Mouse (Mus musculus) limb, embryonic 11.5 days (tissue): ENCODE measurements around the gene Arhgap21. TPM values are rescaled to one million over a fixed set of nuclear protein-coding genes. Genes with fewer than 3 reads are reported as not detected.

ENCODE experiments used
- ATAC-seq: fragments of 200-750 bp; cut with Nextera tagmentation; 2 replicates; pipeline ENCODE4 v1.8.0; 2017; ENCODE audit warnings: low read depth; ENCODE audit not compliant: insufficient number of reproducible peaks, low FRiP score, low TSS enrichment
- DNase-seq: peaks from one replicate; pipeline ENCODE4 v3.0.0-alpha.2; 2015; ENCODE audit warnings: low spot score
- H3K27ac ChIP-seq: fragments of 300-500 bp; sonication (generic); replicated peaks from 2 replicates; pipeline ENCODE4 v1.5.1; 2014; ENCODE audit warnings: low read depth, mild to moderate bottlenecking, low read length
- H3K27me3 ChIP-seq: fragments of 300-500 bp; sonication (generic); 2 replicates; pipeline ENCODE4 v1.6.1; 2014; ENCODE audit warnings: mild to moderate bottlenecking, low read length, mixed read lengths; ENCODE audit not compliant: control insufficient read depth, insufficient read depth
- H3K36me3 ChIP-seq: fragments of 300-500 bp; sonication (generic); 2 replicates; pipeline ENCODE4 v1.6.1; 2014; ENCODE audit warnings: mild to moderate bottlenecking, low read length, moderate library complexity, mixed read lengths; ENCODE audit not compliant: control insufficient read depth, insufficient read depth
- H3K4me1 ChIP-seq: fragments of 300-500 bp; sonication (generic); 2 replicates; pipeline ENCODE4 v1.6.1; 2014; ENCODE audit warnings: low read length, mixed read lengths; ENCODE audit not compliant: control insufficient read depth, insufficient read depth
- H3K4me2 ChIP-seq: fragments of 300-500 bp; sonication (generic); 2 replicates; pipeline ENCODE4 v1.6.1; 2014; ENCODE audit warnings: low read depth, mild to moderate bottlenecking, moderate library complexity; ENCODE audit not compliant: severe bottlenecking
- H3K4me3 ChIP-seq: fragments of 300-500 bp; sonication (generic); 2 replicates; pipeline ENCODE4 v1.5.1; 2014; ENCODE audit warnings: low read depth, low read length
- H3K9ac ChIP-seq: fragments of 300-500 bp; sonication (generic); 2 replicates; pipeline ENCODE4 v1.6.1; 2014; ENCODE audit warnings: mild to moderate bottlenecking, low read length
- H3K9me3 ChIP-seq: fragments of 300-500 bp; sonication (generic); 2 replicates; pipeline ENCODE4 v1.6.1; 2016; ENCODE audit warnings: low read length; ENCODE audit not compliant: control insufficient read depth
- WGBS: fragments of 180-500 bp; shearing (Covaris S2); extraction: QIAGEN DNeasy Blood & Tissue Kit; methylation state at CpG from one replicate; pipeline ENCODE4 v1.1.7; 2014; 5-methylcytosine and 5-hydroxymethylcytosine counted together
- polyA plus RNA-seq: library from polyadenylated mRNA; unstranded; fragments of >200 nt; fragmentation: Nextera tagmentation; extraction: Ambion mirVana; gene quantifications from 2 replicates; pipeline ENCODE4 v1.2.1, GENCODE M21; 2014

The Arhgap21 gene
- polyA plus RNA-seq, 1 experiment from 2014 or later, result 16.9 TPM

DNA sequence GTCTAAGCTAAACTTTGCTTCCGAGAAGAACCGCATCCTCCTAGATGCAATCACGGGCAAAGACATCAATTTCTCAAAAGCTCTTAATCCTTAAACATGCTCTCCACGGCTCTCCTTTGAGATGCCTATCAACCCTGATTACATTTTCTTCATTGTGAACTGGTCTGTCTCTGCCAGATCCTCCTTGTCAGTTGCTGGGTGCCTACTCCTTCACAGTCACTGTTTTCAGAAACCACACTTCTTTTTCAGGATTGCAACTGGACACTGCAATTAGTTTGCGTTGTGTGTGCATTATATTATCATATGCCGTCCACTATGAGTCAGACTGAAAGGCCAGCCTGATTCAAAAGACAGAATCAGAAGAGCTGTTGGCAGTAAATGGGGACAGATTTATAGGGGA lies 12.7 kb downstream of the Arhgap21 start:
- Histone ChIP-seq H3K9me3 (no peaks in the 10 kb centered on the region), H3K4me2 (no peak overlapping the region), H3K36me3 (no peaks in the 10 kb centered on the region), H3K4me1 (no peaks in the 10 kb centered on the region), H3K4me3 (no peak overlapping the region), H3K27me3 (no peaks in the 10 kb centered on the region), H3K9ac (no peak overlapping the region), H3K27ac (no peak overlapping the region)
- ATAC-seq (no peak), DNase-seq (no peak)
- WGBS, result 53% methylated on average over 6 of the region's 6 CpGs

DNA sequence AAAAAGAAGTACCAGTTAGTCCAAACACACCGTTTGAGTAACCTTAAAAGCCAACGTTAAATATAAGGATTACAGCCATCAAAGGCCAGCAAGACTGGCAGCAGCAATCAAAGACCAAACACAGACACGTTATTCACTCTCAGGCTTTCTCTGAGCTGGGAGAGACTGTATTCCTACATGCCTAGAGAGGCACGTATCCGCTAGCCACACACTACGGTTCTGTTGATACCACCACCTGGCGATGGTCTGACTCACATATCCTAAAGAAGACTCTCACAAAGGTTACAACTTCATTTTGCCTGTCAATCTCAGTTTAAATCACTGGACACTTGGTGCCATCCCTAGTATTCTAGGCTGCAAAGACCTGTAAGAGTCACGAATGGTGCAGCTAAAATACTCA lies 13.3 kb downstream of the Arhgap21 start:
- Histone ChIP-seq H3K4me3 (no peak overlapping the region), H3K27ac (no peak overlapping the region), H3K9ac (no peak overlapping the region), H3K36me3 (no peaks in the 10 kb centered on the region), H3K4me2 (no peak overlapping the region), H3K27me3 (no peaks in the 10 kb centered on the region), H3K9me3 (no peaks in the 10 kb centered on the region), H3K4me1 (no peaks in the 10 kb centered on the region)
- WGBS, result 70% methylated on average over 8 of the region's 8 CpGs
- no peak for ATAC-seq
- no peak for DNase-seq

DNA sequence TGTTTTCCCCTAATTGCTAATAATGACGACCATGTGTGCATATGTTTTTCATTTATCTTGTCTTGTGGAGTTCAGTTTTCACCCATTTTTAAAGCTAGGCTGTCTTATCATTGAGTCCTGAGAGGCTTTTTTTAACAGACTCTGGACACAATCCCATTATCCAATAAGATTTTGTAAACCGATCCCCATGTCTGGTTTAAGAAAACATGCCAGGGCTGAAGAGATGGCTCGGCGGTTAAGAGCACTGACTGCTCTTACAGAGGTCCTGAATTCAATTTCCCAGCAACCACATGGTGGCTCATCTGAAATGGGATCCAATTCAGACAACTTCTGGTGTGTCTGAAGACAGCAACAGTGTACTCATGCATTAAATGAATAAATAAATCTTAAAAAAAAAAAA lies 16.0 kb downstream of the Arhgap21 start:
- ATAC-seq, result no peak
- H3K27me3 ChIP-seq, result no peaks in the 10 kb centered on the region
- no peak overlapping the region for H3K9ac ChIP-seq
- no peaks in the 10 kb centered on the region for H3K4me1 ChIP-seq
- WGBS, result 43% methylated on average over 4 of the region's 4 CpGs
- no peak overlapping the region for H3K4me2 ChIP-seq
- DNase-seq, result no peak
- no peak overlapping the region for H3K27ac ChIP-seq
- no peak overlapping the region for H3K4me3 ChIP-seq
- no peaks in the 10 kb centered on the region for H3K9me3 ChIP-seq
- H3K36me3 ChIP-seq, result no peaks in the 10 kb centered on the region

DNA sequence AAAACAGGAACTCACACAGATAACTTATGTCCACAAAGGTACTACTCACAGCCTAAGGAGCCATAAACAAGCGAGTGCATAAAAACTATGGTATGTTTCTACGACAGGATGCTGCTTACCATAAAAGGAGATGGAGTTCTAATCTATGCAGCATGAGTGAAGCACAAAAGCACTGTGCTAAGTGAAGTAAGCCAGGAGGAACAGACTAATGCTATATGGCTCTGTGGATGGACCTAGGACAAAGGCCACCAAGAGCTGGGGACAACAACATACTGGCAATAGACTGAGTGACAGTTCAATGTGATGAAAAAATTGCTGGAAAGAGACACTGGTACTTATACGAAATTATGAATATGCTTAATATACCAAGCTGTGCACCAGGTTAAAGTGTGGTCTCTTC lies 19.5 kb downstream of the Arhgap21 start:
- DNase-seq (no peak), ATAC-seq (no peak)
- Histone ChIP-seq H3K9ac (no peak overlapping the region), H3K9me3 (no peaks in the 10 kb centered on the region), H3K4me2 (no peak overlapping the region), H3K36me3 (no peaks in the 10 kb centered on the region), H3K4me3 (no peak overlapping the region), H3K27me3 (no peaks in the 10 kb centered on the region), H3K4me1 (peaks cover 2% of the 10 kb centered on the region; the same call in 1 of the 2 replicates), H3K27ac (no peak overlapping the region)
- 79% methylated on average over 3 of the region's 3 CpGs for WGBS

DNA sequence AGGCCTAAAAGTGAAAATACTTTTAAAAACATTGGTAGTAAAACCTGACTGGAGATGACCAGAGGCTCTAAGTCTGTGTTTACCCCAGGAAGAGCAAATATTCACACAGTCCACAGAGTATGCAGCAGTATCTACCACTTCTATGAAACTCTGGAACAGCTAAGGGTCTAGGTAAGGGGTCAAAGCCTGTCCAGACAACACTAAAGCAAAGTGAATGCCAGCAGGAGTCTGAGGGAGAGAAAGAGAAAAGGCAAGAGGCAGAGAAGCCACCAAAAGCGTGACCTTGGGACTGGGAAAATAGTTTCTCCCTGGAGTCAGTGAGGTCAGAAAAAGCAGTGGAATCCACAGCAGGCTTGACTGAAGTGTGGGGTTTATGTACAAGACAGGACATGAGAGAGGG lies 21.6 kb downstream of the Arhgap21 start:
- WGBS, result 76% methylated on average over 1 of the region's 1 CpGs
- H3K9ac ChIP-seq, result no peak overlapping the region
- H3K27ac ChIP-seq, result no peak overlapping the region
- ATAC-seq, result no peak
- H3K36me3 ChIP-seq, result no peaks in the 10 kb centered on the region
- no peaks in the 10 kb centered on the region for H3K9me3 ChIP-seq
- DNase-seq, result no peak
- H3K4me2 ChIP-seq, result no peak overlapping the region
- H3K27me3 ChIP-seq, result no peaks in the 10 kb centered on the region
- H3K4me3 ChIP-seq, result no peak overlapping the region
- H3K4me1 ChIP-seq, result peaks cover 13% of the 10 kb centered on the region

DNA sequence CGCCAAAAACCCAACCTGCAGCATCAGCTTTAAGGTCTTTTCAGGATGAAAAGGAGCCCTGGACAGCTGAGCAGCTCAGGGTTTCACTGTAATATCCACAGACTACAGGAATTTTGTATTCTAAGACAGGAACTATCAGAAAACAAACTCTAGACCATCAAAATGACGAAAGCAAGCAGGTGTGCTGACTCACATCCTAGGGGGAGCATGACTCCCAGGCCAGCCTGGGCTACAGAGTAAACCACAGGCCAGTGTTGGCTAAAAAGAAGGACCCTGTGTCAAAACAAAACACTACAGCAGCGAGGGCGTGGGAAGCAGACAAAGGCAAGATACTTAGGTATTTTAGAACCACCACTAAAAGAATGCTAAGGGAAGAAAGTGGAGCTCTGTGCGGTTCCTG lies 23.1 kb downstream of the Arhgap21 start:
- peaks cover 13% of the 10 kb centered on the region for H3K4me1 ChIP-seq
- DNase-seq (no peak), ATAC-seq (no peak)
- no peak overlapping the region for H3K4me2 ChIP-seq
- no peak overlapping the region for H3K27ac ChIP-seq
- no peak overlapping the region for H3K4me3 ChIP-seq
- H3K9me3 ChIP-seq, result no peaks in the 10 kb centered on the region
- H3K9ac ChIP-seq, result no peak overlapping the region
- H3K27me3 ChIP-seq, result no peaks in the 10 kb centered on the region
- 95% methylated on average over 5 of the region's 5 CpGs for WGBS
- H3K36me3 ChIP-seq, result no peaks in the 10 kb centered on the region

DNA sequence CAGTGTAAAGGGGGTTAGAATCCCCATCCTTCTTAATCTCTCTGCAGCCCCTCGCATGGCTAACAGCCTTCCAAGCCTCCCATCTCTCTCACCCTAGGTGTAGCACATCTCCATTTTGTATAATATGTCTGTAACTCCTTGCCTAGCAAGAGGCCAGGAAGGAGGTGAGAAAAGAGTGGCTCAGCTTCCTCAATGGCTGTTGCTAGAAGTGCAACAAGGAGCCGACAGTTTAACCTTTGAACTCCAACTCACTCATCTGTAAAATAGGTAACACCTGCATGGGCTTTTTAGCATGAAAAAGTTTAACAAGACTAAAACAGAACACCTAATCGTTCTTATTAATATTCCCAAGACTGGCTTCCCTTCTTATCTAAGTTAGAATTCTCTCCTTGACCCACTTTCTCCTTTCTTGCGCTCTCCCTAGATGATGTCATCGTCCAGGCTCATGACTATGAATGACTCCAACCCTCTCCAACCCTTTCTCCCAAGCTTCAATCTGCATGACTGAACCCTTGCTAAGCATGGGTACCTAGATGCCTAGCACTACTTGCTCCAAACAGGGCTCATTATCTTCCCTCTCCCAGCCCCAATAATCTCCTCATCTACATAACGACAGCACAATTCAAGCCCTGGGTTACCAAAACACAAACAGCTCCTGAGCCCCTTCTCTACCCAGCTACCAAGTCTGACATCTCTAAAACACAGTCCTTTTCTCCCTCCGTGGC lies 24.8 kb downstream of the Arhgap21 start:
- H3K36me3 ChIP-seq, result no peaks in the 10 kb centered on the region
- H3K4me2 ChIP-seq, result no peak overlapping the region
- H3K4me1 ChIP-seq, result peaks cover 16% of the 10 kb centered on the region
- no peak overlapping the region for H3K4me3 ChIP-seq
- DNase-seq (no peak), ATAC-seq (no peak)
- no peaks in the 10 kb centered on the region for H3K27me3 ChIP-seq
- 34% methylated on average over 7 of the region's 7 CpGs for WGBS
- H3K27ac ChIP-seq, result no peak overlapping the region
- no peaks in the 10 kb centered on the region for H3K9me3 ChIP-seq
- no peak overlapping the region for H3K9ac ChIP-seq

DNA sequence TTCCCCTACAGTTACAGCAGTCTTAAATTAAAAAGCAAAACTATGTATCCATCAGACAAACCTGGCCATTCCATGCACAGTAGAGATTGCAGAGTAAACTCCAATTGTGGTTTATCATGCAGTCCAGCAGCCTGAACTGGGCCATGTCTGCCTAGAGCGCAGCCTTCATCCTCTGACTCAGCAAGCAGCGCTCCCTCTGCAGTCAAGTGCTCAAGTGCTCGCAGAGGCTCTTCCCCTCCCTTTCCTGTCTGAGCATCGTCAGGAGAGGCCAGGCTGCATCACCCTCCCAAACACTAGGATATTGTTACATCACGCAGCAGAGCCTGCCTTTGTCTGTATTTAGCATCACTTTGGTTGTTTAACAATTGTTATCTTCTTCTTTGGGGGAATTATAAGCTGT lies 25.5 kb downstream of the Arhgap21 start:
- no peak overlapping the region for H3K4me2 ChIP-seq
- no peak overlapping the region for H3K27ac ChIP-seq
- no peak overlapping the region for H3K4me3 ChIP-seq
- DNase-seq (peak; percentile 40), ATAC-seq (no peak)
- peaks cover 16% of the 10 kb centered on the region for H3K4me1 ChIP-seq
- no peaks in the 10 kb centered on the region for H3K9me3 ChIP-seq
- no peak overlapping the region for H3K9ac ChIP-seq
- WGBS, result 6% methylated on average over 5 of the region's 5 CpGs
- no peaks in the 10 kb centered on the region for H3K27me3 ChIP-seq
- H3K36me3 ChIP-seq, result no peaks in the 10 kb centered on the region
